Mouse (Mus musculus) heart, embryonic 14.5 days (tissue): ENCODE results near the gene Pard3. TPM values are rescaled to one million over a fixed set of nuclear protein-coding genes. Genes with fewer than 3 reads are reported as not detected.

Source experiments
- ATAC-seq: fragments of 200-750 bp; cut with Nextera tagmentation; 2 replicates; pipeline ENCODE4 v1.8.0; 2017; ENCODE audit warnings: low read depth, moderate TSS enrichment; ENCODE audit not compliant: insufficient number of reproducible peaks, insufficient read depth, low FRiP score
- H3K27ac ChIP-seq, 2 experiments: fragments of 200-500 bp in 1 of 2; fragments of 300-500 bp in 1 of 2; sonication (generic) in 1 of 2; replicated peaks in 1 of 2; 2 replicates each; pipeline ENCODE4 v1.5.1; 2012 to 2014; ENCODE audit warnings: low read depth in 2 of 2, low read length in 2 of 2, control low read depth in 1 of 2, mild to moderate bottlenecking in 1 of 2, mixed read lengths in 1 of 2; ENCODE audit not compliant: control insufficient read depth in 1 of 2, insufficient read depth in 1 of 2
- H3K27me3 ChIP-seq: fragments of 300-500 bp; sonication (generic); 2 replicates; pipeline ENCODE4 v1.6.1; 2014; ENCODE audit warnings: mild to moderate bottlenecking, low read length, control low read depth; ENCODE audit not compliant: control insufficient read depth, insufficient read depth
- H3K36me3 ChIP-seq: fragments of 300-500 bp; sonication (generic); 2 replicates; pipeline ENCODE4 v1.6.1; 2014; ENCODE audit warnings: mild to moderate bottlenecking, control low read depth, low read length, mixed read lengths; ENCODE audit not compliant: control insufficient read depth, insufficient read depth
- H3K4me1 ChIP-seq, 2 experiments: fragments of 200-500 bp in 1 of 2; fragments of 300-500 bp in 1 of 2; sonication (generic) in 1 of 2; 2 replicates each; pipeline ENCODE4 v1.6.1; 2012 to 2014; ENCODE audit warnings: low read length in 2 of 2, control low read depth in 1 of 2, mixed read lengths in 1 of 2; ENCODE audit not compliant: control insufficient read depth in 2 of 2, insufficient read depth in 2 of 2
- H3K4me2 ChIP-seq: fragments of 300-500 bp; sonication (generic); 2 replicates; pipeline ENCODE4 v1.6.1; 2014; ENCODE audit warnings: mild to moderate bottlenecking, low read length
- H3K4me3 ChIP-seq, 2 experiments: fragments of 200-500 bp in 1 of 2; fragments of 300-500 bp in 1 of 2; sonication (generic) in 1 of 2; 2 replicates each; pipeline ENCODE4 v1.5.1; 2012 to 2014; ENCODE audit warnings: low read length in 2 of 2, mild to moderate bottlenecking in 2 of 2, control low read depth in 1 of 2, low read depth in 1 of 2, moderate library complexity in 1 of 2; ENCODE audit not compliant: control insufficient read depth in 1 of 2, insufficient read depth in 1 of 2
- H3K9ac ChIP-seq: fragments of 300-500 bp; sonication (generic); 2 replicates; pipeline ENCODE4 v1.6.1; 2014; ENCODE audit warnings: mild to moderate bottlenecking, low read length
- H3K9me3 ChIP-seq: fragments of 300-500 bp; sonication (generic); 2 replicates; pipeline ENCODE4 v1.6.1; 2016; ENCODE audit warnings: low read length, control low read depth; ENCODE audit not compliant: control insufficient read depth
- WGBS: fragments of 180-500 bp; shearing (Covaris S2); extraction: QIAGEN DNeasy Blood & Tissue Kit; methylation state at CpG from one replicate; pipeline ENCODE4 v1.1.7; 2014; 5-methylcytosine and 5-hydroxymethylcytosine counted together
- polyA plus RNA-seq: library from polyadenylated mRNA; unstranded; fragments of >200 nt; fragmentation: Nextera tagmentation; extraction: Ambion mirVana; gene quantifications from 2 replicates; pipeline ENCODE4 v1.2.1, GENCODE M21; 2014

The Pard3 gene
- polyA plus RNA-seq, 1 experiment from 2014 or later: 21.2 TPM

GRCm38 (mm10) chr8:127095763-127096162, 32.1 kb downstream of the Pard3 start:
- Histone ChIP-seq H3K36me3 (no peaks in the 10 kb centered on the region), H3K9ac (no peak overlapping the region), H3K27me3 (no peaks in the 10 kb centered on the region), H3K4me1 (peaks cover 12 to 27% of the 10 kb centered on the region in 2 experiments), H3K27ac (no peak overlapping the region), H3K9me3 (no peaks in the 10 kb centered on the region), H3K4me2 (no peak overlapping the region), H3K4me3 (no peak overlapping the region)
- no peak for ATAC-seq
- WGBS: 83% methylated on average over 7 of the region's 7 CpGs

GRCm38 (mm10) chr8:127099439-127100090, 35.9 kb downstream of the Pard3 start:
- Histone ChIP-seq H3K9ac (no peak overlapping the region), H3K4me3 (no peak overlapping the region), H3K4me1 (no peaks in the 10 kb centered on the region), H3K4me2 (no peak overlapping the region), H3K9me3 (no peaks in the 10 kb centered on the region), H3K27ac (no peak overlapping the region), H3K36me3 (no peaks in the 10 kb centered on the region), H3K27me3 (no peaks in the 10 kb centered on the region)
- WGBS: 47% methylated on average over 1 of the region's 1 CpGs
- no peak for ATAC-seq

GRCm38 (mm10) chr8:127103256-127103655, 39.6 kb downstream of the Pard3 start:
- 67% methylated on average over 5 of the region's 5 CpGs for WGBS

GRCm38 (mm10) chr8:127104616-127105015, 40.9 kb downstream of the Pard3 start:
- ATAC-seq: no peak
- H3K4me3 ChIP-seq: no peak overlapping the region
- H3K27me3 ChIP-seq: no peaks in the 10 kb centered on the region
- WGBS: 75% methylated on average over 2 of the region's 2 CpGs
- H3K9me3 ChIP-seq: no peaks in the 10 kb centered on the region
- no peak overlapping the region for H3K27ac ChIP-seq
- no peak overlapping the region for H3K9ac ChIP-seq
- no peak overlapping the region for H3K4me2 ChIP-seq
- H3K36me3 ChIP-seq: no peaks in the 10 kb centered on the region
- peaks cover 8 to 29% of the 10 kb centered on the region in 2 experiments for H3K4me1 ChIP-seq

More at GRCm38 (mm10) chr8:127103256-127103655, 39.6 kb downstream of the Pard3 start:
- Histone ChIP-seq H3K27me3 (no peaks in the 10 kb centered on the region), H3K4me2 (no peak overlapping the region), H3K4me3 (no peak overlapping the region), H3K27ac (no peak overlapping the region), H3K4me1 (peaks cover 3 to 15% of the 10 kb centered on the region in 2 experiments; a peak in 3 of 4 replicates), H3K9me3 (no peaks in the 10 kb centered on the region), H3K36me3 (no peaks in the 10 kb centered on the region), H3K9ac (no peak overlapping the region)
- no peak for ATAC-seq

GRCm38 (mm10) chr8:127107928-127108327, 44.2 kb downstream of the Pard3 start:
- Histone ChIP-seq H3K36me3 (no peaks in the 10 kb centered on the region), H3K27me3 (no peaks in the 10 kb centered on the region), H3K27ac (no peak overlapping the region), H3K4me2 (peak overlapping the region; percentile 11; the same call in 1 of the 2 replicates), H3K4me1 (peaks cover 18 to 54% of the 10 kb centered on the region in 2 experiments), H3K9me3 (no peaks in the 10 kb centered on the region), H3K9ac (no peak overlapping the region), H3K4me3 (no peak overlapping the region)
- no peak; the same call in 1 of the 2 replicates for ATAC-seq
- WGBS: 17% methylated on average over 3 of the region's 3 CpGs

GRCm38 (mm10) chr8:127113209-127113608, 49.5 kb downstream of the Pard3 start:
- no peaks in the 10 kb centered on the region for H3K36me3 ChIP-seq
- 53% methylated on average over 5 of the region's 5 CpGs for WGBS
- no peak overlapping the region for H3K9ac ChIP-seq
- H3K27me3 ChIP-seq: no peaks in the 10 kb centered on the region
- H3K27ac ChIP-seq: no peak overlapping the region
- H3K4me2 ChIP-seq: no peak overlapping the region
- no peak for ATAC-seq
- no peak overlapping the region for H3K4me3 ChIP-seq
- peaks cover 26 to 61% of the 10 kb centered on the region in 2 experiments for H3K4me1 ChIP-seq
- no peaks in the 10 kb centered on the region for H3K9me3 ChIP-seq

GRCm38 (mm10) chr8:127115837-127116236, 52.1 kb downstream of the Pard3 start:
- no peak for ATAC-seq
- no peak overlapping the region for H3K4me3 ChIP-seq
- no peak overlapping the region for H3K9ac ChIP-seq
- 71% methylated on average over 3 of the region's 3 CpGs for WGBS
- H3K36me3 ChIP-seq: no peaks in the 10 kb centered on the region
- no peak overlapping the region for H3K4me2 ChIP-seq
- H3K4me1 ChIP-seq: peaks cover 22 to 56% of the 10 kb centered on the region in 2 experiments
- H3K9me3 ChIP-seq: no peaks in the 10 kb centered on the region
- no peak overlapping the region for H3K27ac ChIP-seq
- no peaks in the 10 kb centered on the region for H3K27me3 ChIP-seq
